Mouse (Mus musculus) stomach, embryonic 16.5 days (tissue): ENCODE measurements around the gene Apobec3. TPM values are rescaled to one million over a fixed set of nuclear protein-coding genes. Genes with fewer than 3 reads are reported as not detected.
A peak's percentile ranks its signal among the peaks of the same experiment; 100 is the strongest.
"Not testable (repeated sequence)": the region's sequence is repeated elsewhere in the genome, so short reads cannot be mapped to it uniquely, and the experiment has no call there.

ENCODE experiments used
- ATAC-seq: fragments of 200-750 bp; cut with Nextera tagmentation; 2 replicates; pipeline ENCODE4 v1.8.0; 2017; ENCODE audit warnings: moderate number of reproducible peaks, moderate TSS enrichment; ENCODE audit not compliant: insufficient read depth, low FRiP score
- H3K27ac ChIP-seq: fragments of 300-500 bp; sonication (generic); 2 replicates; pipeline ENCODE4 v1.5.1; 2014; ENCODE audit warnings: low read length
- H3K27me3 ChIP-seq: fragments of 300-500 bp; sonication (generic); 2 replicates; pipeline ENCODE4 v1.6.1; 2014; ENCODE audit warnings: low read length, control low read depth, mixed read lengths; ENCODE audit not compliant: control insufficient read depth, insufficient read depth
- H3K36me3 ChIP-seq: fragments of 300-500 bp; sonication (generic); 2 replicates; pipeline ENCODE4 v1.6.1; 2014; ENCODE audit warnings: low read length; ENCODE audit not compliant: control insufficient read depth, insufficient read depth
- H3K4me1 ChIP-seq: fragments of 300-500 bp; sonication (generic); 2 replicates; pipeline ENCODE4 v1.6.1; 2014; ENCODE audit warnings: low read length, control low read depth, mixed read lengths; ENCODE audit not compliant: control insufficient read depth, insufficient read depth
- H3K4me2 ChIP-seq: fragments of 300-500 bp; sonication (generic); 2 replicates; pipeline ENCODE4 v1.6.1; 2014; ENCODE audit warnings: low read depth, low read length, mixed read lengths
- H3K4me3 ChIP-seq: fragments of 300-500 bp; sonication (generic); replicated peaks from 2 replicates; pipeline ENCODE4 v1.5.1; 2014; ENCODE audit warnings: mild to moderate bottlenecking, low read length
- H3K9ac ChIP-seq: fragments of 300-500 bp; sonication (generic); 2 replicates; pipeline ENCODE4 v1.6.1; 2014; ENCODE audit warnings: low read length
- H3K9me3 ChIP-seq: fragments of 300-500 bp; sonication (generic); replicated peaks from 2 replicates; pipeline ENCODE4 v1.6.1; 2016; ENCODE audit warnings: low read length, control low read depth; ENCODE audit not compliant: control insufficient read depth
- WGBS: fragments of 180-500 bp; shearing (Covaris S2); extraction: QIAGEN DNeasy Blood & Tissue Kit; methylation state at CpG from one replicate; pipeline ENCODE4 v1.1.7; 2014; 5-methylcytosine and 5-hydroxymethylcytosine counted together
- polyA plus RNA-seq: library from polyadenylated mRNA; unstranded; fragments of >200 nt; fragmentation: Nextera tagmentation; extraction: Ambion mirVana; gene quantifications from 2 replicates; pipeline ENCODE4 v1.2.1, GENCODE M21; 2015

The Apobec3 gene
- polyA plus RNA-seq, 1 experiment from 2014 or later, result 31.5 TPM

DNA sequence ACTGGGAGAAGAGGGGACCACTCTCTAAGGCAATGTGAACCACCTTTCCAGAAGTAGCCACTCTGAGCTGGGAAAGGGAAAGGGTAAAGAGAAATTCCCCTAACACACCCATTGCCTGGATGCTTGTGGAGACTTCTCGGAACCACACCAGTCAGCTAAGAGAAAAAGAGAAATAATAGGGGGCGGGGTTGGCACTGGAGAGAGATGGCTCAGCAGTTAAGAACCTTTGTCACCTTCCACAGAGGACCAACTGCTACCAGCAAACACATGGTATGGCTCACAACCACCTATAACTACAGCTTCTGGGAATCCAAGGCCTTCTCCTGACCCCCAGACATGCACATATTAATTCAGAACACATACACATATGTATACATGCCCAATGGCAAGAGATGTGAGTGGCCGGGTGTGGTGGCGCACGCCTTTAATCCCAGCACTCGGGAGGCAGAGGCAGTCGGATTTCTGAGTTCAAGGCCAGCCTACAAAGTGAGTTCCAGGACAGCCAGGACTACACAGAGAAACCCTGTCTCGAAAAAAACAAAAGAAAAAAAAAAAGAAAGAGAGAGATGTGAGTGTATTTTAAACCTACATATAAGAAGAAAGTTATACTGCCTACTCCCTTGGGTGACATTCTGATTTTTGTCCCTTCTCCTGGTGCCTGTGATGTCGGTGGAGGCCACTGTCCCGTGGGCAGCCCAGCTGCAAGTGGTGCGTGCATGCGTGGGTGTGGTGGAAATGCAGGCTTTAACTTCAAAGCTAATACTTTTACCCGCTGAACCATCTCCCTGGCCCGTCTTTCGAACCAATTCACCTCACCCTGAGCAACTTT is 1.8 kb downstream of the Apobec3 start:
- H3K4me3 ChIP-seq, result peak overlapping the region; percentile 60
- WGBS, result 76% methylated on average over 15 of the region's 15 CpGs
- peaks cover 8% of the 10 kb centered on the region for H3K4me1 ChIP-seq
- H3K36me3 ChIP-seq, result no peaks in the 10 kb centered on the region
- H3K9ac ChIP-seq, result peak overlapping the region; percentile 78; the same call in 1 of the 2 replicates
- peak overlapping the region; percentile 64 for H3K4me2 ChIP-seq
- ATAC-seq, result no peak
- no peak overlapping the region for H3K27ac ChIP-seq
- no peaks in the 10 kb centered on the region for H3K9me3 ChIP-seq
- H3K27me3 ChIP-seq, result no peaks in the 10 kb centered on the region

DNA sequence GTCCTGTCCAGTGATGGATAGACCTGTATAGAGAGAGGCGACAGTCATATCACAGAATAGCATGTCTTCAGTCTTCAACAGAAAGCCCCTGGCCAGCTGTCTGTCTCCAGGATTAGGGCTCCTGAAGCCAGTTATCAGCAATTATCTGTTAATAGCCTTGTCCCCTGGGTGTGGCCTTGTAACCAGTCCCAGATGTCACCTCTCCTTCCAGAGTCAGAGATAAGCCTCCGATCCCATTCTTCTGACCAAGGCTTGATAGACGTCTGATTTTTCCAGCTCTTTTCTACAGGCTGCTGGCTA is 2.3 kb downstream of the Apobec3 start:
- H3K9ac ChIP-seq, result no peak overlapping the region
- peak overlapping the region; percentile 13; the same call in 1 of the 2 replicates for H3K4me3 ChIP-seq
- no peak overlapping the region for H3K27ac ChIP-seq
- 51% methylated on average over 3 of the region's 3 CpGs for WGBS
- no peaks in the 10 kb centered on the region for H3K27me3 ChIP-seq
- peaks cover 8% of the 10 kb centered on the region for H3K4me1 ChIP-seq
- H3K9me3 ChIP-seq, result no peaks in the 10 kb centered on the region
- peak overlapping the region; percentile 64 for H3K4me2 ChIP-seq
- H3K36me3 ChIP-seq, result no peaks in the 10 kb centered on the region
- ATAC-seq, result no peak

DNA sequence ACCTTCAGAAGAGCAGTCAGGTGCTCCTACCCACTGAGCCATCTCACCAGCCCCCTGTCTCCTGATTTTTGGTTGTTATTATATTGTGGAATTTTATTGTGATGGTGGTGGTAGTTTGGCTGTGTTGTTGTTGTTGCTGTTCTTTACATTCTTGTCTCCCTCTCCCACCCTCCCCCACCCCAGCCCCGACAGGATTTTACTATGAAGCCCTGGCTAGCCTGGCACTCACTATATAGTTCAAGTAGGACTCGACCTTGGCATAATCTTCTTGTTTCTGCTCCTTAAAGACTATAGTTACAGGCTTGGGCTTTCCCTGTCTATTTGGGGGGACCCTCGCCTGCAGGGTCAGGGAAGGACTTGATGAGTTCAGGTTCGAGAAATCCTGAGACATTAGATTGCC is 2.9 kb downstream of the Apobec3 start:
- Histone ChIP-seq H3K4me3 (no peak overlapping the region), H3K4me2 (no peak overlapping the region), H3K9me3 (no peaks in the 10 kb centered on the region), H3K4me1 (peaks cover 8% of the 10 kb centered on the region), H3K27ac (no peak overlapping the region; the same call in 1 of the 2 replicates), H3K36me3 (no peaks in the 10 kb centered on the region), H3K27me3 (no peaks in the 10 kb centered on the region), H3K9ac (no peak overlapping the region)
- whole genome bisulfite sequencing, result 69% methylated on average over 4 of the region's 4 CpGs
- ATAC-seq, result no peak

DNA sequence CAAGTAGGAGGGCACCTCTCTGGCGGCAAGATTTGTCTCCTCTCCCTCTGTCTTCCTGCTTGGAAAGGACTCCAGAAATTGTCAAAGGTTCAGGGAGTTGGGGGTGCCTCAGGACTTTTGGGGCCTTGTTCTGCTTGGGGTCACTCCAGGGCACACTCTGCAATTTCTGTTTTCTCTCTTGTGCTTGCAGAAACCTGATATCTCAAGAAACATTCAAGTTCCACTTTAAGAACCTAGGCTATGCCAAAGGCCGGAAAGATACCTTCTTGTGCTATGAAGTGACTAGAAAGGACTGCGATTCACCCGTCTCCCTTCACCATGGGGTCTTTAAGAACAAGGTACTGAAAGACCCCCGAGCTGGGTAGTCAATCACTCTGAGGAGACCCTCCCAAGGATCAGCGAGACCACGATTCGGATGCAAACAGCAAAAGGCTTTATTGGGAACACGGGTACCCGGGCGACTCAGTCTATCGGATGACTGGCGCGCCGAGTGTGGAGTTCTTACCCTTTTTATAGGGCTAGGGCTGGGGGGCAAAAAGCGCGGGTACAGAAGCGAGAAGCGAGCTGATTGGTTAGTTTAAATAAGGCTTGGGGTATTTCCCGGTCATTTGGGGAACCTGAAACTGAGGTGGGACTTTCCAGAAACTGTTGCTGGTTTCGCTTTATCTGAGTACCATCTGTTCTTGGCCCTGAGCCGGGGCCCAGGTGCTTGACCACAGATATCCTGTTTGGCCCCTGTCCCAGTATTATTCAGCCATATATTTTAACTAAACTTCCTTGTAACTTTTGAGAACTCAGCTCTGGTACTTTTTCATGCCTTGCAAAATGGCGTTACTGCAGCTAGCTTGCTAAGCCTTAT is 4.0 kb downstream of the Apobec3 start:
- H3K9ac ChIP-seq, H3K9me3 ChIP-seq, H3K27me3 ChIP-seq, H3K4me3 ChIP-seq, ATAC-seq, H3K36me3 ChIP-seq, H3K4me1 ChIP-seq, H3K4me2 ChIP-seq: not testable (repeated sequence)
- WGBS, result 80% methylated on average over 10 of the region's 23 CpGs
- H3K27ac ChIP-seq, result peak overlapping the region; percentile 12

DNA sequence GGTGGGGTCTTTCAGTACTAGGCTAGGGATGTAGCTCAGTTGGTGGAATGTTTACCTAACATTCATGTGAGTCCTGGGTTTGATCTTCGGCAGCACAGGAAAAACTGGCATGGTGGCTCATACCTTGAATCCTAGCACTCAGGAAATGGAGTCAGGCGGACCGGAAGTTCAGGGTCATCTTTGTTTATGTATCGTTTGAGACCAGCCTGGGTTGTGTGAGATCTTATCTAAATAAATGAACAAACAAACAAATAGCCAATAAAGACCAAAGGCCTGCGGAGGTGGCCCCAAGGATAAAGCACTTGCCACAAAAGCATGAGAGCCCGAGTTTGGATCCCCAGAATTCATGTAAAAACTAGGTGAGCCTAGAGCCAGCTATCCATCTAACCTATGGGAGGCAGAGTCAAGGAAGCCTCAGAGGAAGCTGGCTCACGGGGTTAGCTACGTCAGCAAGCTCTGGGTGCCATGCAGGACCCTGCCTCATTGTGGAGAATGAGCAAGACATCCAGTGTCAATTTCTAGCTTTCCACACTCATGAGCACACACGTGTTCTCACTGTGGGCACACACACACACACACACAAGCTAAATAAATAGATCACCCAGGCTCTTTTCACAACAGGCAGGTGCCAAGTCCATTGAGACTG is 4.7 kb downstream of the Apobec3 start:
- Histone ChIP-seq H3K4me2 (no peak overlapping the region), H3K4me1 (peaks cover 8% of the 10 kb centered on the region), H3K9ac (no peak overlapping the region), H3K9me3 (no peaks in the 10 kb centered on the region), H3K4me3 (no peak overlapping the region), H3K27me3 (no peaks in the 10 kb centered on the region), H3K36me3 (no peaks in the 10 kb centered on the region), H3K27ac (peak overlapping the region; percentile 12)
- 65% methylated on average over 9 of the region's 9 CpGs for WGBS
- ATAC-seq, result no peak

DNA sequence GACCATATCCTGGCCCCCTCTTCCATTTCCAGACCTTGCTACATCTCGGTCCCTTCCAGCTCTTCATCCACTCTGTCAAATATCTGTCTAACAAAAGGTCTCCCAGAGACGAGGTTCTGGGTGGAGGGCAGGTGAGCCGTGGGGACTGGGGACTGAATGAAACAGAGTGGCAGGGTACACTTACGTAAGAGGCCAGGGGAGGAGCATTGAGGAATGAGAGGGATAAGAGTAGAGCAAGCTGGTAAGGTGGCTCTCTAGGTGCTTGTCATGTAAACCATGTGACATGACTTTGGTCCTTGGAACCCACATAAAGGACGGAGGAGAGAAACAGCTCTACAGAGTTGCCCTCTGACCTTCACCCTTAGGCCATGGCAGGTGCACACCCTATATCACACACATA is 7.5 kb downstream of the Apobec3 start:
- Histone ChIP-seq H3K36me3 (no peaks in the 10 kb centered on the region), H3K4me2 (no peak overlapping the region), H3K27me3 (no peaks in the 10 kb centered on the region), H3K4me3 (no peak overlapping the region), H3K4me1 (peaks cover 4% of the 10 kb centered on the region; the same call in 1 of the 2 replicates), H3K27ac (no peak overlapping the region), H3K9ac (no peak overlapping the region), H3K9me3 (no peaks in the 10 kb centered on the region)
- no peak for ATAC-seq
- whole genome bisulfite sequencing, result 77% methylated on average over 5 of the region's 5 CpGs

DNA sequence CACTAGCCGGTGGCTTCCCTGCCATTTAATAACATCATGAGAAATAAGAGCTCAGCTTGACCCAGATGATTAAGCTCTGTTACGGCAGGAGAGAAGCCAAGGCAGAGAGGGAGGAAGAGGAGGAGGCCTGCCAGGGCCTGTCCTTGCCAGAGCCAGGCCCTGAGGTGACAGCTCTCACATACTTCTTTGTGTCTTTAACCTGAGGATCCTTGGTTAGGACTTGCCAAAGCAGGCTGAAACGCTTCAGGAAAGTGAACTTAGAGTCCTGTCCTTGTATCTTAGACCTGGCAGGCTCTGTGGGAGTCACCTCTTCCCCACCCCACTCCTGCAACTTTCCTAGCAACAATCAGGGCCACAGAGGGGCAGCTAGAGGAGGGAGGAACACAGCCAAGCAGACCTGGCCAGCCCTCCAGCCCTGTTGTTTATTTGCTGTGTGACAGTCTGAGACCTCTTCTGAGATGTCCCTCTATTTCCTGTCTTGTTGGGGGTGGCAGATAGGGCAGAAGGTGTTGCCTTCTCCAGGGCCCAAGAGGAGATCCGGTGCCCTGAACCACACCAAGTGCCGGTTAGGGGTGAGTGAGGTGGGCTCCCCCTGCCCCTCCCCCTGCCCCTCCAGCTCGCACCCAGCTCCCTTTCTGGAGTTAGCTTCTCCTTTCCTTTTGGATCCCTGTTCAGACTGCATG is 8.5 kb downstream of the Apobec3 start:
- peak; percentile 34; the same call in 1 of the 2 replicates for ATAC-seq
- H3K9me3 ChIP-seq, result no peaks in the 10 kb centered on the region
- H3K36me3 ChIP-seq, result no peaks in the 10 kb centered on the region
- no peak overlapping the region for H3K9ac ChIP-seq
- H3K4me3 ChIP-seq, result no peak overlapping the region
- peak overlapping the region; percentile 80 for H3K27ac ChIP-seq
- H3K4me1 ChIP-seq, result peaks cover 4% of the 10 kb centered on the region; the same call in 1 of the 2 replicates
- no peaks in the 10 kb centered on the region for H3K27me3 ChIP-seq
- H3K4me2 ChIP-seq, result no peak overlapping the region
- 68% methylated on average over 6 of the region's 6 CpGs for WGBS

DNA sequence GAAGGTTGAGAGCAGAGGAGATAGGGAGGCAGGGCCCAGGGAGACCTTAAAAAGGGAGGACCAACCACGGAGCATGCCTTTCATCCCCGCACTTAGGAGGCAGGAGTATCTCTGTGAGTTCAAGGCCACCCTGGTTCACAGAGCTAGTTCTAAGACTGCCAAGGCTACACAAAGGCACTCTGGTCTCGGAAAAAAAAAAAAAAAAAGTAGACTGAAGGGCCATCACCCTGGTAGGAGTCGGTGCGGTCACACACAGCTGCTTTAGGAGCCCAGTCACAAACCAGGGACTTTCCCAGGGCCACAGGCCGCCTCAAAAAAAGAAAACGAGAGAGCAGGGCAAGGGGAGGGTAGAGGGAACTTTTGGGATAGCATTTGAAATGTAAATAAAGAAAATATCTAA is 9.3 kb downstream of the Apobec3 start:
- ATAC-seq, result no peak

More for the DNA sequence above, 9.3 kb downstream of the Apobec3 start:
- Histone ChIP-seq H3K27me3 (no peaks in the 10 kb centered on the region), H3K9me3 (no peaks in the 10 kb centered on the region), H3K27ac (peak overlapping the region; percentile 80), H3K9ac (no peak overlapping the region), H3K36me3 (no peaks in the 10 kb centered on the region), H3K4me2 (no peak overlapping the region), H3K4me1 (peaks cover 4% of the 10 kb centered on the region; the same call in 1 of the 2 replicates), H3K4me3 (no peak overlapping the region)
- 62% methylated on average over 7 of the region's 7 CpGs for WGBS
